Comparison of ENCODE assay signal across 18 mouse cellular contexts in genomic region chr16:87709144-87709543, GRCm38 (mm10). TPM values are rescaled to one million over a fixed set of nuclear protein-coding genes. Genes with fewer than 3 reads are reported as not detected.
DNase-seq lines count a peak whose midpoint lies in the region; ATAC-seq and TF ChIP-seq lines count a peak whose summit lies in the region.
"Had no signal": no experiment of that assay in that cellular context is flagged by ENCODE, and none has a peak within 500 bp of the region (broad histone marks: within the 10 kb centered on the region; RNA-seq: fewer than 3 reads in every experiment).

No protein-coding gene starts in this region.

- no peak for TF ChIP-seq POLR2A in MEL (IDR thresholded peaks at IDR 0.05; ENCODE audit: control insufficient read depth in 1 of 2, insufficient read depth in 1 of 2, low read depth in 1 of 2, low read length in 2 of 2, poor library complexity in 1 of 2)

- TF ChIP-seq CTCF in lung, postnatal 0 days (IDR thresholded peaks at IDR 0.05), result no peak
- no peak for TF ChIP-seq CTCF in MEL (IDR thresholded peaks at IDR 0.05 in 2 of 3, conservative IDR thresholded peaks at IDR 0.05 in 1 of 3; ENCODE audit: control insufficient read depth in 1 of 3, insufficient read depth in 1 of 3, low read depth in 2 of 3, low read length in 3 of 3, poor library complexity in 1 of 3, severe bottlenecking in 1 of 3)
- no peak for TF ChIP-seq CTCF in liver, postnatal 0 days (IDR thresholded peaks at IDR 0.05; ENCODE audit: low read depth)

- no peak overlapping the region for H3K4me3 ChIP-seq in embryonic facial prominence, embryonic 13.5 days
- no peak overlapping the region for H3K4me3 ChIP-seq in embryonic facial prominence, embryonic 10.5 days
- no peak overlapping the region for H3K4me3 ChIP-seq in lung, postnatal 0 days (ENCODE audit: low read depth, low read length)
- no peak overlapping the region for H3K4me3 ChIP-seq in MEL (ENCODE audit: control insufficient read depth in 1 of 2, insufficient read depth in 1 of 2, low read depth in 2 of 2, low read length in 2 of 2)
- H3K4me3 ChIP-seq in liver, postnatal 0 days (ENCODE audit: low read depth, low read length), result no peak overlapping the region
- H3K4me3 ChIP-seq: heart, adult 2 months; hindbrain, embryonic 12.5 days had no signal

- TF ChIP-seq RAD21 in MEL (IDR thresholded peaks at IDR 0.05; ENCODE audit: low read depth, low read length), result no peak

- H3K9ac ChIP-seq in embryonic facial prominence, embryonic 13.5 days, result no peak overlapping the region
- H3K9ac ChIP-seq in lung, postnatal 0 days (replicated peaks; ENCODE audit: low read depth), result no peak overlapping the region
- H3K9ac ChIP-seq in MEL (ENCODE audit: control insufficient read depth, low read depth, low read length, poor library complexity, severe bottlenecking), result no peak overlapping the region
- no peak overlapping the region for H3K9ac ChIP-seq in liver, postnatal 0 days (replicated peaks)
- H3K9ac ChIP-seq: hindbrain, embryonic 12.5 days; liver, embryonic 14.5 days had no signal

- H3K79me2 ChIP-seq in MEL (ENCODE audit: control insufficient read depth, insufficient read depth, low read length, poor library complexity), result peaks cover 61% of the 10 kb centered on the region

- no peaks in the 10 kb centered on the region for H3K36me3 ChIP-seq in embryonic facial prominence, embryonic 13.5 days
- 0 out of 2 replicates have a peak, but pooled peaks cover 3% of the 10 kb centered on the region for H3K36me3 ChIP-seq in embryonic facial prominence, embryonic 10.5 days (replicated peaks)
- no peaks in the 10 kb centered on the region for H3K36me3 ChIP-seq in lung, postnatal 0 days (ENCODE audit: insufficient read depth, low read length)
- peaks cover 0 to 41% of the 10 kb centered on the region in 2 experiments; a peak in 2 of 4 replicates for H3K36me3 ChIP-seq in MEL (ENCODE audit: control insufficient read depth in 1 of 2, insufficient read depth in 2 of 2, low read length in 2 of 2)
- H3K36me3 ChIP-seq in liver, postnatal 0 days (replicated peaks; ENCODE audit: insufficient read depth, low read length), result no peaks in the 10 kb centered on the region; the same call in 1 of the 2 replicates
- H3K36me3 ChIP-seq: hindbrain, embryonic 12.5 days had no signal

- no peaks in the 10 kb centered on the region for H3K27me3 ChIP-seq in embryonic facial prominence, embryonic 13.5 days
- no peaks in the 10 kb centered on the region for H3K27me3 ChIP-seq in embryonic facial prominence, embryonic 10.5 days (replicated peaks; ENCODE audit: low read depth, poor library complexity, severe bottlenecking)
- no peaks in the 10 kb centered on the region for H3K27me3 ChIP-seq in lung, postnatal 0 days (replicated peaks; ENCODE audit: insufficient read depth, low read length)
- H3K27me3 ChIP-seq in MEL (ENCODE audit: control insufficient read depth in 1 of 2, insufficient read depth in 2 of 2, low read length in 2 of 2), result no peaks in the 10 kb centered on the region
- no peaks in the 10 kb centered on the region for H3K27me3 ChIP-seq in liver, postnatal 0 days (ENCODE audit: insufficient read depth, low read length)
- H3K27me3 ChIP-seq: hindbrain, embryonic 12.5 days had no signal

- 64% methylated on average over 5 of the region's 5 CpGs for WGBS in embryonic facial prominence, embryonic 13.5 days
- 70% methylated on average over 5 of the region's 5 CpGs for WGBS in embryonic facial prominence, embryonic 10.5 days
- WGBS in lung, postnatal 0 days, result 24% methylated on average over 5 of the region's 5 CpGs
- WGBS in liver, postnatal 0 days (ENCODE audit: insufficient replicate concordance), result 30% methylated on average over 5 of the region's 5 CpGs

- ATAC-seq in embryonic facial prominence, embryonic 13.5 days (ENCODE audit: insufficient number of reproducible peaks, insufficient read depth, low FRiP score, low TSS enrichment, low read depth), result no peak
- no peak for ATAC-seq in lung, postnatal 0 days
- no peak for ATAC-seq in liver, postnatal 0 days

- peaks cover 37% of the 10 kb centered on the region for H3K4me1 ChIP-seq in embryonic facial prominence, embryonic 13.5 days
- peaks cover 52% of the 10 kb centered on the region for H3K4me1 ChIP-seq in embryonic facial prominence, embryonic 10.5 days
- H3K4me1 ChIP-seq in lung, postnatal 0 days (ENCODE audit: insufficient read depth, low read depth, low read length), result peaks cover 41% of the 10 kb centered on the region
- H3K4me1 ChIP-seq in MEL (ENCODE audit: control insufficient read depth in 1 of 2, insufficient read depth in 2 of 2, low read length in 2 of 2), result peaks cover 15 to 46% of the 10 kb centered on the region in 2 experiments
- peaks cover 87% of the 10 kb centered on the region for H3K4me1 ChIP-seq in liver, postnatal 0 days (ENCODE audit: insufficient read depth)

- TF ChIP-seq EP300 in lung, postnatal 0 days (IDR thresholded peaks at IDR 0.05), result no peak
- no peak for TF ChIP-seq EP300 in MEL (IDR thresholded peaks at IDR 0.05; ENCODE audit: low read depth in 1 of 2, low read length in 2 of 2)
- TF ChIP-seq EP300 in liver, postnatal 0 days (IDR thresholded peaks at IDR 0.05; ENCODE audit: low read depth), result no peak

- H3K9me3 ChIP-seq in embryonic facial prominence, embryonic 13.5 days, result no peaks in the 10 kb centered on the region
- no peaks in the 10 kb centered on the region for H3K9me3 ChIP-seq in embryonic facial prominence, embryonic 10.5 days
- no peaks in the 10 kb centered on the region for H3K9me3 ChIP-seq in lung, postnatal 0 days (ENCODE audit: low read length)
- no peaks in the 10 kb centered on the region for H3K9me3 ChIP-seq in MEL (replicated peaks; ENCODE audit: insufficient read depth, low read length)
- no peaks in the 10 kb centered on the region for H3K9me3 ChIP-seq in liver, postnatal 0 days (ENCODE audit: low read length)
- H3K9me3 ChIP-seq: hindbrain, embryonic 12.5 days had no signal

- H3K27ac ChIP-seq in embryonic facial prominence, embryonic 13.5 days, result 0 out of 2 replicates have a peak overlapping the region, but pooled peaks have one; percentile 34
- H3K27ac ChIP-seq in embryonic facial prominence, embryonic 10.5 days (replicated peaks), result no peak overlapping the region
- 0 out of 2 replicates have a peak overlapping the region, but pooled peaks have one; percentile 28 for H3K27ac ChIP-seq in lung, postnatal 0 days (ENCODE audit: low read length)
- no peak overlapping the region for H3K27ac ChIP-seq in MEL (ENCODE audit: control insufficient read depth, low read depth, low read length)
- H3K27ac ChIP-seq in liver, postnatal 0 days (ENCODE audit: low read depth), result peak overlapping the region; percentile 23; the same call in 1 of the 2 replicates
- H3K27ac ChIP-seq: heart, adult 2 months; hindbrain, embryonic 12.5 days had no signal

- no peak for DNase-seq in embryonic facial prominence, embryonic 10.5 days (ENCODE audit: low spot score)
- no peak for DNase-seq in lung, postnatal 0 days (ENCODE audit: low spot score)
- DNase-seq in lung, postnatal 14 days, result no peak
- no peak for DNase-seq in MEL (ENCODE audit: low read depth, low spot score)
- no peak for DNase-seq in liver, postnatal 0 days
- no peak for DNase-seq in ovary, postnatal 36 days (ENCODE audit: low spot score)
- DNase-seq in layer of hippocampus, postnatal 14 days (ENCODE audit: low spot score in 2 of 2), result no peak
- DNase-seq: adrenal gland, postnatal 36 days; cerebellum, adult 9-10 months; kidney, adult 11 months; layer of hippocampus, postnatal 36 days; left cerebral cortex, postnatal 4 days; right cerebral cortex, postnatal 4 days had no signal

- H3K4me2 ChIP-seq in embryonic facial prominence, embryonic 13.5 days, result no peak overlapping the region
- H3K4me2 ChIP-seq in lung, postnatal 0 days (replicated peaks; ENCODE audit: low read depth, low read length), result no peak overlapping the region
- H3K4me2 ChIP-seq in liver, postnatal 0 days (ENCODE audit: low read depth, low read length), result no peak overlapping the region
- H3K4me2 ChIP-seq: hindbrain, embryonic 12.5 days; midbrain, embryonic 11.5 days had no signal

TF ChIP-seq in MEL, 35 proteins besides CTCF, POLR2A, EP300 and RAD21:
- TF ChIP-seq ZC3H11A (IDR thresholded peaks at IDR 0.05; ENCODE audit: low read depth, low read length) (no peak), KAT2A (conservative IDR thresholded peaks at IDR 0.05; ENCODE audit: low read depth, low read length) (no peak), SMC3 (IDR thresholded peaks at IDR 0.05; ENCODE audit: low read depth, low read length) (no peak), USF1 (IDR thresholded peaks at IDR 0.05; ENCODE audit: low read depth, low read length) (peak; percentile 44)

RNA-seq across cellular contexts. Expression of gene Bach1, which starts 10.4 kb away (rescaled TPM):
- polyA plus RNA-seq in embryonic facial prominence, embryonic 13.5 days (2015; fragmentation: Nextera tagmentation; extraction: Ambion mirVana), result 16.5 and 18.1 TPM in 2 replicates
- 14.1 and 14.4 TPM in 2 replicates for polyA plus RNA-seq in embryonic facial prominence, embryonic 10.5 days (2016; fragmentation: Nextera tagmentation; extraction: Ambion mirVana)
- polyA plus RNA-seq in lung, postnatal 0 days (2015; fragmentation: Nextera tagmentation; extraction: Ambion mirVana), result 13.1 and 13.7 TPM in 2 replicates
- total RNA-seq in MEL (2012; rRNA removed), result 21.1 and 23.1 TPM in 2 replicates
- polyA plus RNA-seq in MEL (2012; ENCODE audit: insufficient read depth in 1 of 2, insufficient read length in 2 of 2, low read depth in 1 of 2, low replicate concordance in 2 of 2, missing spikeins in 1 of 2), result 10 to 100 TPM in 1 of 2 experiments, not detected in 1; 20.5 TPM
- polyA plus RNA-seq in liver, postnatal 0 days (2015; fragmentation: Nextera tagmentation; extraction: Ambion mirVana), result 5.4 and 5.9 TPM in 2 replicates
- total RNA-seq in layer of hippocampus, postnatal 14 days (2021), result 10 to 100 TPM; 14.5 to 15.6 TPM

Comparison
In these comparisons a context has a peak if more than half of its experiments do, and no peak if none do; other contexts are left out.
1. H3K27ac ChIP-seq: peak in embryonic facial prominence, embryonic 13.5 days (single experiment), lung, postnatal 0 days (single experiment) and liver, postnatal 0 days (single experiment); none in embryonic facial prominence, embryonic 10.5 days (single experiment) and MEL (single experiment).